Mouse (Mus musculus): ENCODE data around the gene Nbl1.

The Nbl1 gene

DNA sequence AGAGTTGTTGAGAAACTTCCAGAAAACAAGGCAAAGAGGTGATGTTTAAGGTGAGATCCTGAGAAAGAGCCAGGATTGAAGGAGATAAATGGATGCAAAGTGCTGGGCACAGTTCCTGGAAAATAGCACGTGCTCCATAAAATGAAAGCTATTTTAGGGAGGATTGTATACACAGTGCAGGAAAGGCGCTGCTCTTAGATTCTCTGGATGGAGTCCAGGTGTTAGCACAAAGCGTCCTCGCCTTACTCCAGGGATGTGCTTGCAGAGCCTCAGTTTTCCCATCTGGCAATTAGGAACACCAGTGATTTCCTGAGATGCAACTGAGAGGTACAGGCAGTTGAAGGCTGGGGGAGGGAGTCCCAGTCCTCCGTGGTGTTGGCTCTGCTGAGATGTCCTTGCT is 3.4 kb upstream of the Nbl1 start:
- DNase-seq: peak; percentile 71

DNA sequence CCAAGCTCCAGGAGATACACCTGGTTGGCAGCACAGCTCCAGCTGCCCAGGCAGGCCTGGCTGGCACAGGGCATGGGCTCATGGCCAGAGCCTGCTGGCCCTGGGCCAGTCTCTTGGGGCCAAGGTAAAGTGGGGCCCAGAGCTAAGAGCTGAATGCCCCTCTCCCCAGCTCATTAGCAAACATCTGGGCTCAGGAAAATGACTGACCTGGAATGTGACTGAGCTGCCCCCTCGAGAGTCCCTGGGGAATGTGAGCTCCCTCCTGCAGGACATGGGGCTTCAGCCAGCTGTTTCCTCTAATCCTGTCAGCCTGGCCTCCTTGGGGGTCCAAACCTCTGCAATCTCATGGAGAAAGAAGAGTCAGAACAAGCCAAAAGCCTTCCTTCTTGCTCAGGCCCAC is 2.6 kb upstream of the Nbl1 start:
- peak; percentile 50 for DNase-seq

DNA sequence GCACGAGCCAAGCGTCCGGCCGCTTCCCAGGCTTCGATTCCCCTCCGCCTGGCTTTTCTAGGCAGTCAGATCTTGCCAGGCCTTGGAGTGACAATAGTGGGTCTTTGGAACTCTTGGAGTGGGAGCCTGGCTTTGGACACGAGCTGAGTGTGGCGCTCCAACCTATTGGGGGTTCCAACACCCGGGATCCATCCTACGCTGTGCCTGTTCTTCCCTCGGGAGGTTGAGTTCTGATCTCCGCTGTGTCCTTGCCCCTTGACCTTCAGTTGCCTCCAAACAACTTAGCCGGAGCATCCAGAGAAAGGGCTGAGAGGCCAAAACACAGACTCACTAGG is 370 bp upstream of the Nbl1 start:
- DNase-seq: no peak

DNA sequence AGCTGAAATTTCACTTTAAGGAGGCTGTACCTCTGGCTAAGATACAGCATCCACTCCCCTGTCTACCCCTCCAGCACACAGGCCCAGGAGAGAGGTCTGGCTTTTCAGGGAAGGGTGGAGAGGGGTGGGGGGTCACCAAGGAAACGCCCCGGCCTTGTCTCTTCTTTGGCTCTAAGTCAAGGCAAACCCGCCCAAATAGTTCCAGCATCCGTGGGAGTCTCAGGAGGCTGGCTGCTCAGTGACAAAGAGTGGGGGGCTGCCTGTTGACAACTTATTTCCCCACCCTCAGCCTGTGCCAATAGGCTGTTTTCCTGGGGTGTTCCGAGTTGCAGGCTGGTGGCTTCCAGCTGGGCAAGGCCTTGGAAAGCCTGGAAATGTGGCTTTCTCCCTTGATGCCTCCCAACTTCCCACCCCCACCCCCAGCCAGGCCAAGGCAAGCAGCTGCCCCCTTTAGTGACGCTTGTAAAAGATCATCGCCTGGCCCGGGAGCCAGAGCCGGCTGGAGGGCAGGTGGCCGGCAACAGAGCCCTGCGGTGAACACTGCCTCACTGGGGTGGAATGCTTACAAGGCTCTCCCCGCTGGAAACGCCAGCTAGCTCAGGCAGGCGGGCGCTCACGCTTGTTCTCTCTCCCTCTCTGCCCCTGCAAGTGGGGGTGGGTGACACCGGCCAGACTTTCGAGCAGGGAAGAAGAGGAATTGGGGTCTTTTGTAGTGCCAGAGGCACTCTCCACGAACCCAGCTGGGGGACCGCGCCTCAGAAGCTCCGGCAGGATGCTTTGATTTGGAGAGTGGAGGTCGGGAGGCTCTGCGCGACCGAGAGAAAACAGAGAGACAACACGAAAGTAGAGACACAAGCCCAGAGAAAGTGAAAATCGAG is 1.1 kb downstream of the Nbl1 start:
- DNase-seq: no peak

DNA sequence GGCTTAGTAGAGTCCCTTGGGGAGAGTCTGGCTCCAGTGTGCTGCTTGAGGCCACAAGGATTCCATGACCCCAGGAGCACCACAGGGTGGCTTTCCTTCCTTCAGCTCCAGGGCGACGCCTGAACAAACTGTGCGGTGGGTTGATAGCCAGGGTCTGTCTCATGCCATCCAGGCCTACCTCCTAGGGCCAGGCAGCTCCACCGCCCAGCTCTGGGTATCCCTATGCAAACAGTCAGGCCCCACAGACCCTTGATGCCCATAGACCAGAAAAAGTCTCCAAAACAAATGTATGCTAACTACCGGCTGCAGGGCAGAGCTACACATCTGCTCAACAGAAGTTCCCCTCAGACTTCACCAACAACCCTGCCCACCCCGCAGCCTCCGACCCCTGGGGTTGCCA is 1.7 kb downstream of the Nbl1 start:
- DNase-seq: no peak

DNA sequence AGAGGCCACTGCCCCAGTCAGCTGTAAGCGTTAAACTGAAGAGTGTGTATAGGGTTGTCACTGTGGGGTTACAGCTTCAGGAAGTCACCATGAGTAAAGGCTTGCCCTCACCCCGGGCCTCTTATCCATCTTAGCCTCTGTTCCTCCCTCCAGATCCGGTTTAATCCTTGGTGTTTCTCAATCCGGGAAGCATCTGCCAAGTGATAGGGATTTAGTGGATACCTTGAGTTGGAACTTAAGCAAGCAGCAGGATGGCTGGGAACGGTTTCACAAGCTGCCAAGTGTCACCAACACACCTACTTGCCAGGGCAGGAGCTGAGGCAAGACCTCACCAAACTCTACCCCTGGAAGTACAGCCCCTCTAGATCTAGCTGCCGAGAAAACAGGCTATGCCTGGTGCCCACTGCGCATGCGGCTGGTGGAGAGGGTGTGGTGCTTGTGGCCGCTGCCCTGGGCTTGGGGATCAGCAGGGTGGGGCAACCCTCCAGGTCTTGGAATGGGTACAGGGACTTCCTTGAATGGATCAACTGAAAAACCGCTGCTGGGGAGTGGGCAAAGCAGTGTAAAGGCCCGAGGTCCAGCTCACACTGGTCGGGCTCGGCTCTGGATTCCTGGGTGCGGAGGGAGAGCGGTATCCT is 2.4 kb downstream of the Nbl1 start:
- DNase-seq: peak; percentile 54

DNA sequence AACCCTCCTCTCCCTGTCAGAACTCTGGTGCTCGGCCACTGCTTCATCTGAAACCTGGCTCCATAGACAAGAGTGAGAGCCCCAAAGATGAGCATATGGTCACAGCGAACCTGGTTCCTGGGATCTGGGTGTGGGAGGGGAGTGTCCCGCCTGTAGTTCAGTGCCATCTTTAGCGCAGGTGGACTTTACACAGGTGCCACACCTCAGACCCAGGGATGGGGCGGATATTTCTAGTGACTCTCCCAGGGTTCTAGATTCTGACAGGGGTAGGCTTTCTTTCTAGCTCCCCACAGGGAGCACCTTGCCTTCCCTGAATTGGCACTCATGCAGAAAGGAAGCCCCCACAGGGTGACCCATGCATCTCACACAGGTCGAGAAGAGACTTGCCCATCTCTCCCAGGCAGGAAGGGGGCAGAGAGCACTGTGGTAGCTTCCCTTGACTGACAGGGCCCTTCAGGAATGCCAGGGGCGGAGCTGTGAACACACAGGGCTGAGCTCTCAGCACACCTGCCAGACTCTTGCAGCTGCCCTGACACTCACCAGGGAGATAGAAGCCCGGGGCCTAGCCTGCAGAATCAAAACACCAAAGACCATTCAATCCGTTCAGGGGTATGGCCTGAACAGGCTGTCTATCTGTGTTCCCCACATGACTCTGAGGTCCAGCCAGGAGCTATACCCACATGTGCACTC is 3.7 kb downstream of the Nbl1 start:
- DNase-seq: peak; percentile 39

DNA sequence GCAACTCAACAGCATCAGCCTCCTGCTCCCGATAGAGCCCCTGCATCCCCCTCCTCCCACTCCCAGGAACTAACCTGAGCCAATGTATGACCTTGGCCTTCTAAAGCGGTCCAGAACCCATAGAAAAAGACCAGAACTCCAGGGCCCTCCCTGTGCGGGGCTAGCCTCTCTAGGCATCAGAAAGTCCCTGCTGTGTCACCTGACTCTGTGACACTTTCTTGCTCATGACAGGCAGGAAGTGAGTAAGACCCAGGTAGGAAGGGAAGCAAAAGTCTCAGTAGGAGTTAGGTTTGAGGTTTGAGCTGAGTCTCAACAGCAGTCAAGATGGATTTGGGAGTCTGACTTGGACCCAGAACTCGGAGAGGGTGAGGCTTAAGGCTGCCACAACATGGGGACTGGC is 5.8 kb downstream of the Nbl1 start:
- DNase-seq: no peak

DNA sequence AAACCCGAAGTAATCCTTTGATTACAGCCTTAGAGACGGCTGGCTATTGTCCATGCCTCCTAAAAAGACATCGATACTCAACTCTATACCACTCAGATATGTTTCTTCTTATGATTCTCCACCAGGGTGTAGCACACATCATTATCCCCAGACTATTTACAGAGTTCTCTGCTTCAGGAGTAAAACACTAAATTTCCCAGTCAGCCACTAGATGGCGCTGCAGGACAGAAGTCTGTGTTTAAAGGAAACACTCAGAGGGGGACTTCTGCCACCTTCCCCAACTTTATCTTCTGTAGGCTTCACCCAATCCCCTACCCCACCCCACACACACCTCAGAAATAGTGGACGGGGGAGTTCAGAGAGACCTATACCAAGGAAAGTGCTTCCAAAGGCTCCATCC is 6.8 kb downstream of the Nbl1 start:
- peak; percentile 91 for DNase-seq

DNA sequence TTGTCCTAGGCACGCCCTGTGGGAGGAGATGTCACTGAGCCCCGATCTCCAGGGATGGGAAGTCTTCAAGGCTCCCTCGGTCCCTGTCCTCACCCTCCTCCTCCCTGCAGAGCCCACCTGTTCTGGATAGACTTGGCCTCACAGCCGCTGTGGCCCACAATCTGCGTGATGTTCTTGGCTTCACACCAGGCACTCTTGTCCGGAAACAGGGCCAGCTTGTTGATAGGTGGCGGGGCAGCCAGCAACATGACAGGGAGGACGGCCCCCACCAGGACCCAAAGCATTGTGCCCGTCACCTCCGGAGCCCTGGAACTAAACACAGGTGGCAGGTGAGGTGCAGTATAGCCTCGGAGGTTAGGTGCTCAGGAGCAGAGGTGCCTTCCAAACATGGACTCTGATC is 7.5 kb downstream of the Nbl1 start:
- no peak for DNase-seq

DNA sequence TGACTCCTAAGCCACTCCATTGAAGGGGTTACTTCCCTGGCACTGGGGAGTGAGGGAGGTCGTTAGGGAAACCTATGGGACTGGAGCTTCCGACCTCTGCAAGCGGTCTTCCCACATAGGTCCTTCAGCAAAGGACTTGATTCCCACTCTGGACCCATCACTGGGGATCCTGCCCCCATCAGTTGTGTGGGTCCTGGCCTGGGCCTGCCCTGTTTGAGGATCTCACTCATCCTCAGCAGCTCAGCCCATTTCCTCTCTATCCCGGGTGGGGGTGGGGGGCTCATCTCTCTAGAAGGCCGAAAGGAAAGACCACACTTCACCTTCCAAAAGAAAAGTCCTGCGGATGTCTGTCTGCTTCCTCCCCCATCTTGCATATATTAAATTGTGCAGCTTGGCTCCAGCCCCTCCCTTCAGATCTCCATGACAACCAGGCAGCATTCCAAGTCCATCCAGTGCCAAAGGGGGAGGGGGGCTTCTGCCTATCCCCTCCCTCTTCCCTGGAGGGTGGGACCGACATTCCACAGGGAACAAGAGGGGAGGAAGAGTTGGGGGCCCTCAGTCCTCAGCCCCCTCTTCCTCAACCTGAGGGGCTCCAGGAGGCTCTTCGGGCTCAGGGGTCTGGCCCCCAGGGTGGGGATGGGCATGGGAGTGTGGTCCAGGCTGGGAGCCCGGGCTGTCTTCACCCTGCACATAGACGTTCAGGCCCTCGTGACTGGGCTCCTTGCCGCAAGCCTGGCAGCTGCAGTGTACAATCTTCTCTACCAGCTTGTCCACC is 9.8 kb downstream of the Nbl1 start:
- no peak for DNase-seq

DNA sequence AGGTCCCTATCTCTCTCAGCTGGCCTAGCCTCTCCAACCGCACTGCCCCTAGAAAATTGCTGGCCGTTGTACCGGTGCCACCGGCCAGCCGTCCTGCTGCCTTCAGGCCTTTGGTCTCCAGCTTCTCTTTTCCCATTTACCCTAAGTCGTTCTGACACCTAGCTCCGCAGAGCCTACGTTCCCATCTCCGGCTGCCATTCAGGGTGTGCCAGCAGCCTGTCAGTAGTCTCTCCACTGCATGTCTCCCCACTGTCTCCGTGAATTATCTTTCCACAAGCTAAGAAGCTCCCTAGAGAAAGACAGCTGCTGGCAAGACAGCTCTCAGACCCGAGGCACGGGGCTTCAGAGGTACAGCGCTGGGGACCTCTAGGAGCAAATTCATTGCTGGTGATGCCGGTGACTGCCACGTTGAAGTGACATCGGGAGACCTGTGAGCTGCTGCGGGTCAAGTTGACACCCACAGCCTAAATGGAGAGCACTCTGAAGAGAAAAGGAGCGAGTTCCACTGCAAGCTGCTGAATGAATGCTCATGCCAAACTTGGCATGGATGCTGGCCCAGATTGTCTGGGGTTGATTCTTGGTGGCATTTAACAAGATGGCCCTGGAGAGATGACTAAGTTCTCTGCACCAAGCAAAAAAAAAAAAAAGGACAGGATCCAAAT is 11.4 kb downstream of the Nbl1 start:
- DNase-seq: no peak

DNA sequence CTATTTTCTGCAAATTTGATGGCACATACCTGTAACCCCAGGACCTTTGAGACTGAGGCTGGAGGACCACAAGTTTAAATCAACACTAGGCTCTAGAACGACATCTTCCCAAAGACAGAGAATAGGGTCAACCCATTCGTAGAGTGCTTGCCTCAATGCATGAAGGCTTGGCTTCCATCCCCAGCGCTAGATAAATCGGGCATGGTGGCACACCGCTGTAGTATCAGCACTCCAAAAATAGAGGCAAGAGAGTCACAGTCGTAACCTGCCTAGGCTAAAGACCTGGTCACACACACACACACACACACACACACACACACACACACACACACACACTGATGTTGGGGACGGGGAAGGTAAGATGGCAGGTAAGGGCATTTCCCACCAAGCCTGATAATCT is 12.5 kb downstream of the Nbl1 start:
- no peak for DNase-seq

DNA sequence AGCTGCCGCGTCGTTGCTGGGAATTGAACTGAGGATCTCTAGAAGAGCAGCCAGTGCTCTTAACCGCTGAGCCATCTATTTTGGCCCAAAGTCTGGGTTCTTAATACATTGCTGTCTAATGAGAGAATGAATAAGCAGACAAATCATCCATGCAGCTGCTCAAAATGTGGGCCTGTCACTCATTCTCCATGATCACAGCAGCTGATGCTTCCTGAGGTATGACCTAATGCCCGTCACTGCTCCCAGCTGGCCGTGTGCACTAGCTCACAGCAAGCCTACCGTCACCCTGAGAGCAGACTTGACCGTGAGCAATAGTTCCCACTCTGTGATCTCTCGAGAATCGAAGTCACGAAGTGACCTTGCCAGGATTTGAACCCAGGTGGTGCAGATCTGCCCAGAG is 13.4 kb downstream of the Nbl1 start:
- no peak for DNase-seq

DNA sequence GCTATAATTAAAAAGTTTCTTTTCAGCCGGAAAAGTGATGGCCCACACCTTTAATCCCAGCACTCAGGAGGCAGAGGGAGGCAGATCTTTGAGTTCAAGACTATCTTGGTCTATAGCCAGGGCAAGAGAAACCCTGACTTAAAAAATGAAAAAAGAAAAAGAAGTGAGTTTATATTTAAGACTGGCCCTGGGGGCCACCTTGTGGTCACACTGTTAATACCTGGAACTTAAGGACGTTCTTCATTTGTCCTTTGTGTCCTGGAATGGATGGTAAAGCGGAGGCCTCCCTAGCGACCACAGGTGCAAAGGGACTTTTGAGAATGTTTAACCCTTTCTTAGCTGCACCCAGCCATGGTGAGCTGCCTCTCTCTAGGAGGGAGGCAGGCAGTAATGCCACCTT is 14.1 kb downstream of the Nbl1 start:
- DNase-seq: peak; percentile 48

DNA sequence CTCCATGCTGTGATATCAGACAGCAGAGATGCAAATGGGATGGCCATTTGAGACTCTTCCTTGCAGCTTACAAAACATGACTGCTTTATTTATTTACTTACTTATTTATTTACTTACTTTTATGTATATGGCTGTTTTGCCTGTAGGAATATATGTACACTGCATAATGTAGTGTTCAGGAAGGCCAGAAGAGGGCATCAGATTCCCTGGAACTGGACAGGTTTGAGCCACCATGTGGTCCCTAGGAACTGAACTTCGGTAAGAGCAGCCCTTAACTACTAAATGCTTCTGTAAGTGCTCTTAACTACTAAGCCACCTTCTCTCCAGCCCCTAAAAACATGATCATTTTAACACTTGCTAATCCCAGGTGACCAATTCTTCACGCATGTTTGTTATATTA is 14.5 kb downstream of the Nbl1 start:
- peak; percentile 72 for DNase-seq

DNA sequence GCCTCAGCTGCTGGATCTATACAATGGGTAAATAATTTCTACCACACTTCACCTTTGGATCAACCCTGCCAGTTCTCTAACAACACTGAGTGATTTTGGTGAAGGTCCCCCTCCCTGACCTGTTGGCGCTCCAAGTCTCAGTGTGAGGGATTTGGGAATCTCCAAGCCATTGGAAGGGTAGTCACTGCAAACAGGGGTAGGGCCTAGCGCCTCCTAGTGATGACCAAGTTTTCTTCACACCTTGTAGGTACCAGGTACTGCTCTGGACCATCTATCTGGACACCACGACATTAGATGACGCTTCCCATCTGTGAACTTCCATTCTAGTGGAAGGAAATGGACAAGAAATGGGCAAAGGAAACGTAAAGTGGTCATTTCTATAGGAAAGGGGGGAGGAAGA is 16.9 kb downstream of the Nbl1 start:
- peak; percentile 49 for DNase-seq

DNA sequence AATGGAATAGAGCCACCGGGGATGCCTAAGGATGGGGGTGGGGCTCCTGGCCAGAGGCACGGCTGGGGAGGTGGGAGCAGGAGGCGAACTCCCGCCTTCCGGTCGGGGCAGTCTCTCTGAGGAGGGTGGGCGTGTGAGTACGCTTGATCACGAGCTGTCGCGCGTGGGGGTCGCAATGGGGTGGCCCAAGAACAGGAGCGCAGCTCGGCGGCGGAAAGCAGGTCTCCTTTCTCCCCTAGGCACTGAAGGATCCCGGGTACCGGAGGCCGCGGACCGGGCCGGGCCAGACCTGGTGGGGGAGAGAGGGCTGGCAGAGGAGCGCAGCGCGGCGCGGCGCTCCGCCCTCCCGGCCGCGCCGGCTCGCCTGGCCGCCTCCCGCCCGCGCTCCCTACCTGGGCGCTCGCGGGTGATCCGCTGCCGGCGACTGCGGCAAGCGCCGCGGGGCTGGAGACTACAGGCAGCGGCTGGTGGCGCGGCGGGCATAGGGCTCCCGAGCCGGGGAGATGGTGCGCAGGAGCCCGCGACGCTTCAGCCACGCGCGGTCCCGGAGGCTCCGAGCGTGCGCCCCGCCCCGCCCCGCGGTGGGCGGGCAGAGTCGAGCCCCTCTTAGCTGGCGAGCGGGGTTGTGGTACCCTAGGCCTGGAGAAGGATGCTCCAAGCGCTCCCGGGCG is 17.6 kb downstream of the Nbl1 start, which contains the start of gene Htr6:
TSS of gene Htr6 (minus strand) at position 530 of the 671 bp plus-strand sequence.
- DNase-seq: no peak

DNA sequence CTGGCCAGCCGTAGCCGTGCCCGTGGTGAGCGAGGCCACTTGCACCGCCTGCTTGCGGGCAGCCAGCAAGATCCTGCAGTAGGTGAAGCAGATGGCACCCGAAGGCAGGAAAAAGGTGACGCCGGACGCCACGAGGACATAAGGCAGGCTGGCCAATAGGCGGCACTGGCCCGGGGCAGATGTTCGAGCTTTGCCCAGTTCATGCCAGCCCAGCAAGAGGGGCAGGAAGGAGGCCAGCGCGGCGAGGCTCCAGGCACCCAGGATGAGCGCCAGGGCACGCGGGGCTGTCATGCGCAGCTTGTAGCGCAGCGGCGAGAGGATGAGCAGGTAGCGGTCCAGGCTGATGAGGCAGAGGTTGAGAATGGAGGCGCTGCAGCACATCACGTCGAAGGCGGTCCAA is 18.7 kb downstream of the Nbl1 start:
- no peak for DNase-seq

DNA sequence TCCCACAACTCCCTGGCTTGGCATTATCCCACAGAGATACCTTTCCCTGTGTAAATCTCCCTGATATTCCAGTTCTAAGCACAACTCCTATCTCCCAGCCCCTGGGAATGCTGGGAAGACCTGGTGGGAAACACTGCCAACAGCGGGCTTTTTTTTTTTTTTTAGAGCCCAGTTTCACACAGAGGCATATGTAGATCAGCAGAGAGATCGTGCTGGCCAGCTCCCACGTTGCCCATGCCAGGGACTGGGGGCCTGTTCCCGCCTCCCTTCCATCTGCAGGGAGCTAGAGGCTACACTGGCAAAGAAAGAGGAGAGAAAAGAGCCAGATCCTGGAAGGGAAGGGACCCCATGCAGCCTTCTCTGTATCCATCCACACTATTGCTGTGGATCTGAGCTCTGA is 24.5 kb downstream of the Nbl1 start:
- DNase-seq: no peak

DNA sequence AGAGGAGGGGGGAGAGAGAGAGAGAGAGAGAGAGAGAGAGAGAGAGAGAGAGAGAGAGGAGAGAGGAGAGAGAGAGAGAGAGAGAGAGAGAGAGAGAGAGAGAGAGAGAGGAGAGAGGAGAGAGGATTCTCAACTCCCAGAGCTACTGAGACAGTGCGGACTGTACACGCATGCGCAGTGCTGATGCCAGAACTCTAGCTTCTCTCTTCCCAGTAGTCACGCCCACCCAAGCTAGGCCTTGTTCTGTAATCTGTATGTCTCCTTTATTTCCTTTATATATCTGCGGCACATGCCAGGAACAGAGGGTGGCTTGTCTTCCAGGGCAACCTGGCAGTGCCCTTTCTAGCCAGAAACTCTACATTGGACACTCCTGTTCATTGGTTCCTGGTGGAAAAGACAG is 28.0 kb downstream of the Nbl1 start:
- DNase-seq: no peak

DNA sequence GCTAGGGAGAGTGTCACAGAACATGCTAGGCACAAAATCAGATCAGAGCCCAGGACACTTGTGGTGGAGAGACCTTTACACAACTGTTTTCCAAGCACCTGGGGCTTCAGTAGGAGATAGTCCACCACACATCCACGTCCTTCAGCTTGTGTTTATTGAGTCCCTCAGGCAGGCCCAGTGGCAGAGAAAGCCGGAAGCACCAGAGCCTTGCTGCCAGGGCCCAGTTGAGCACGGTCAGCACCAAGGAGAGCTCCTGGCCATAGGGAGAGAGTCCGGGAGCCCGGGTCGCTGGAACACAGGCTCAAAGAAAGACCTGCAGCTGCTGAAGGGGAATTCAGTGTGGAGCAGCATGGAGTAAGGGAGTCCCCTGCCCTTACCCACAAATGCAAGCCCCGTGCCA is 33.2 kb downstream of the Nbl1 start:
- peak; percentile 21 for DNase-seq
